18 mouse cellular contexts compared by ENCODE assay signal in the genomic region with DNA sequence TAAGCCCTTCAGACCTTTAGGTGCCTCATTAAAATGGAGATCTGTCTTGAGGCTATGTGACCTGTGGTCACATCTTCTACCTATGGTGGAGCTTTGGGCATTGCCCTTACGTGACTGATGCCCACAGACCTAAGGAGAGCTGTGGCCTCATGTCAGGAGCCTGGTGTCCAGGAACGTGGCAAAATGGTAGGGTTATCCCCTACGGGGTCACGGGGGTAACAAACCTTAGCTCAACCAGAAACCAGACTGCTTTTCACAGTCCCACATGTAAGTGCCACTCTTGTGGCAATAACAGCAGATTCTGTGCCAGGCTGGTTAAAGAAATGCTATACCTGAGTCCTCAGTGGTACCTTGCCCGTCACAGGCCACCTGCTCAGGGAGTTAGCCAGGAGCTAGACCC.
"Had no signal": no experiment of that assay in that cellular context is flagged by ENCODE, and none has a peak within 500 bp of the region (broad histone marks: within the 10 kb centered on the region; RNA-seq: fewer than 3 reads in every experiment).

No protein-coding gene starts in this region.

- H3K9ac ChIP-seq: lung, embryonic 14.5 days; midbrain, embryonic 12.5 days; neural tube, embryonic 13.5 days; neural tube, embryonic 15.5 days had no signal

- H3K27me3 ChIP-seq: midbrain, embryonic 12.5 days; neural tube, embryonic 13.5 days; neural tube, embryonic 15.5 days had no signal

- H3K4me2 ChIP-seq: lung, embryonic 14.5 days; midbrain, embryonic 12.5 days; neural tube, embryonic 13.5 days; neural tube, embryonic 15.5 days had no signal

- DNase-seq: lung, adult 18-20 months; lung, embryonic 14.5 days; lung, postnatal 10 days; midbrain, embryonic 14.5 days; retina, postnatal 1 day; right cerebral cortex, adult 18-20 months; right cerebral cortex, postnatal 25 days; right cerebral cortex, postnatal 4 days; spleen, adult 18-20 months; thymus, adult 18-20 months; thymus, postnatal 14 days; thymus, postnatal 36 days had no signal

- H3K4me1 ChIP-seq: neural tube, embryonic 13.5 days; neural tube, embryonic 15.5 days had no signal

- H3K27ac ChIP-seq: midbrain, embryonic 10.5 days; midbrain, embryonic 12.5 days; neural tube, embryonic 13.5 days; neural tube, embryonic 15.5 days had no signal

- H3K9me3 ChIP-seq: midbrain, embryonic 10.5 days; midbrain, embryonic 12.5 days; neural tube, embryonic 13.5 days; neural tube, embryonic 15.5 days had no signal

- H3K36me3 ChIP-seq: midbrain, embryonic 10.5 days; midbrain, embryonic 12.5 days; neural tube, embryonic 13.5 days; neural tube, embryonic 15.5 days had no signal

- H3K4me3 ChIP-seq: midbrain, embryonic 10.5 days; midbrain, embryonic 12.5 days; myocyte; neural tube, embryonic 13.5 days; neural tube, embryonic 15.5 days had no signal

- ATAC-seq: midbrain, embryonic 16.5 days had no signal
